Mouse (Mus musculus): ENCODE data around the gene Zfp418. TPM values are rescaled to one million over a fixed set of nuclear protein-coding genes. Genes with fewer than 3 reads are reported as not detected.
"Not testable (repeated sequence)": the region's sequence is repeated elsewhere in the genome, so short reads cannot be mapped to it uniquely, and the experiment has no call there.

The Zfp418 gene
- polyA plus RNA-seq, 1 experiment from 2014 or later = 1.3 TPM

DNA sequence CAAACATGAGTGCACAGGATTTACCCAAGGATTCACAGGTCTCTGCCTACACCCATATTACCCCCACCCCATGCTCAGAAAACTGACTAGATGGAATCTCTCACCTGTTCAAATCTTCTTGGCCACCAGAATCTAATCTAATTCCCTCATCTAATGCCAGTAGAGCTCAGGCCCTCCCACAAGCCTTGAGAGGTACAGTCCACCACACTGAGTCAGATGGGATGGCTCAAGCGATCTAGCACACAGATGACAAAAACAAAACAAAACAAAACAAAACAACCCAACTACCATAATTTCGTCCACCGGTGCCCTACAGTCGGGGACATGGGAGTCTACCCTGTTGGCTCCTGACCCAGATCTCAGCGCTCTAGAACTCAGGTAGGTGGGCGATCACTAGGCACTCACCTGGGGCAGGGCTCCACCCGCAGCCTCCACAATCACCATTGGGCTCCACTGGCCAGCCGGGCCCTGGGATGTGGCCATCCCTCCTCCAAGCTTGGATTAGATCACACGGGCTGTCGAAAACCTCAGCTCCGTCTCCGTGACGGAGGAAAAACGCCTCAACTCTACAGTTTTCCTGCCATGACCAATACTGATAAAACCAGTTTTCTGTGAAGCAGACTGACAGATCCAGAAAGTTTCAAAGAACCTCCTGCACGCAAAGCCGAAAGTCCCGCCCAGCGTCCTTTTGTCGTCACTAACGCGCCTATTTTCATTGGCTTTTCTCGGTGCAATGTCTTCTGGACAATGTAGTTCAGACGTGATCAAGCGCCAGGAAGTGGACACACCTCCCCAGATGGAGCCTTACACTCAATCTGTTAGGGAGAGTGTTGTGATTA, 38.4 kb downstream of the Zfp418 start, which contains the start of gene Zfp772:
Zfp772 (minus strand) TSS at position 686 of the 839 bp plus-strand sequence.
- not testable (repeated sequence) for H3K9me3 ChIP-seq; H3K27ac ChIP-seq (replicated peaks); ATAC-seq (ENCODE audit: extremely low read depth, insufficient number of reproducible peaks, low FRiP score, low TSS enrichment); H3K27me3 ChIP-seq (replicated peaks); H3K4me1 ChIP-seq
- H3K9ac ChIP-seq = peak within 1 kb of the TSS; percentile 80
- peaks cover 16% of the 10 kb centered on the region for H3K36me3 ChIP-seq
- H3K4me2 ChIP-seq = peak within 1 kb of the TSS; percentile 73
- peak within 1 kb of the TSS; percentile 62 for H3K4me3 ChIP-seq
- under 1% methylated on average over 24 of the region's 24 CpGs for WGBS

Other genes with a start within 250 kb of the Zfp418 start
- not detected in 2 replicates for gene Aurkc, start 176.0 kb upstream of the Zfp418 start, polyA plus RNA-seq (2015; fragmentation: Nextera tagmentation; extraction: Ambion mirVana)
- gene Zfp954, start 49.8 kb upstream of the Zfp418 start, polyA plus RNA-seq (2015; fragmentation: Nextera tagmentation; extraction: Ambion mirVana) = 6.6 and 7.4 TPM in 2 replicates
- gene Zfp773, start 34.6 kb upstream of the Zfp418 start, polyA plus RNA-seq (2015; fragmentation: Nextera tagmentation; extraction: Ambion mirVana) = 0.68 and 0.83 TPM in 2 replicates
- 3.7 and 3.9 TPM in 2 replicates for gene Zfp772, start 38.7 kb downstream of the Zfp418 start, polyA plus RNA-seq (2015; fragmentation: Nextera tagmentation; extraction: Ambion mirVana)
- gene Vmn2r29, start 76.0 kb downstream of the Zfp418 start, polyA plus RNA-seq (2015; fragmentation: Nextera tagmentation; extraction: Ambion mirVana) = 0.07 TPM in 1 of 2 replicates, not detected in the other
- 0.84 and 2.1 TPM in 2 replicates for gene Gm45844, start 107.0 kb downstream of the Zfp418 start, polyA plus RNA-seq (2015; fragmentation: Nextera tagmentation; extraction: Ambion mirVana)
- 41.7 and 43.9 TPM in 2 replicates for gene Clcn4, start 129.5 kb downstream of the Zfp418 start, polyA plus RNA-seq (2015; fragmentation: Nextera tagmentation; extraction: Ambion mirVana)
- not detected in 2 replicates for gene Vmn2r30, start 166.3 kb downstream of the Zfp418 start, polyA plus RNA-seq (2015; fragmentation: Nextera tagmentation; extraction: Ambion mirVana)
- not detected in 2 replicates for gene Gm45783, start 203.2 kb downstream of the Zfp418 start, polyA plus RNA-seq (2015; fragmentation: Nextera tagmentation; extraction: Ambion mirVana)
- gene Vmn2r31, start 228.4 kb downstream of the Zfp418 start, polyA plus RNA-seq (2015; fragmentation: Nextera tagmentation; extraction: Ambion mirVana) = not detected in 2 replicates

Data from heart, embryonic 13.5 days (tissue).